ENCODE assay signal across 18 mouse cellular contexts in genomic region chr10:96240591-96240990, GRCm38 (mm10).
A peak's percentile ranks its signal among the peaks of the same experiment; 100 is the strongest.
DNase-seq lines count a peak whose midpoint lies in the region.
"Had no signal": no experiment of that assay in that cellular context is flagged by ENCODE, and none has a peak within 500 bp of the region (broad histone marks: within the 10 kb centered on the region; RNA-seq: fewer than 3 reads in every experiment).

No protein-coding gene starts in this region.

- peak; percentile 15 for DNase-seq in heart, adult 11 months
- no peak for DNase-seq in heart, adult 8-10 months (ENCODE audit: low spot score)
- DNase-seq in MEL-GATA-1-ER (ENCODE audit: extremely low read depth, low read depth), result peak; percentile 36
- peak; percentile 68 for DNase-seq in induced T-regulatory cell, adult 2 months (ENCODE audit: low read depth)
- DNase-seq in naive thymus-derived CD4-positive, alpha-beta T cell, adult 2 months (ENCODE audit: low read depth), result peak; percentile 79
- DNase-seq in kidney, adult 18-20 months, result no peak
- no peak for DNase-seq in embryo, embryonic 11 days
- no peak for DNase-seq in left cerebral cortex, postnatal 36 days (ENCODE audit: low spot score in 2 of 2)
- DNase-seq: adrenal gland, postnatal 25 days; cerebellum, adult 9-10 months; gastrocnemius, adult 2 months; kidney, adult 2 months; liver, embryonic 13.5 days; lung, embryonic 14.5 days; lung, postnatal 36 days; right cerebral cortex, postnatal 14 days; spleen, adult 18-20 months; thymus, postnatal 14 days had no signal

- intact Hi-C loops in left cerebral cortex, postnatal 36 days (cut with DNase I), result no loop called here

Comparison
In these comparisons a context has a peak if more than half of its experiments do, and no peak if none do; other contexts are left out.
1. DNase-seq: peak in heart, adult 11 months (single experiment), MEL-GATA-1-ER (single experiment), induced T-regulatory cell, adult 2 months (single experiment) and naive thymus-derived CD4-positive, alpha-beta T cell, adult 2 months (single experiment); none in heart, adult 8-10 months (single experiment), kidney, adult 18-20 months (single experiment), embryo, embryonic 11 days (single experiment) and left cerebral cortex, postnatal 36 days (0 of 2).